Mouse (Mus musculus): ENCODE measurements around the gene Nckap5.

Gene Nckap5

GRCm38 (mm10) chr1:126547979-126548378, 282.6 kb downstream of the Nckap5 start:
- DNase-seq (ENCODE audit: low spot score) = no peak

DNA sequence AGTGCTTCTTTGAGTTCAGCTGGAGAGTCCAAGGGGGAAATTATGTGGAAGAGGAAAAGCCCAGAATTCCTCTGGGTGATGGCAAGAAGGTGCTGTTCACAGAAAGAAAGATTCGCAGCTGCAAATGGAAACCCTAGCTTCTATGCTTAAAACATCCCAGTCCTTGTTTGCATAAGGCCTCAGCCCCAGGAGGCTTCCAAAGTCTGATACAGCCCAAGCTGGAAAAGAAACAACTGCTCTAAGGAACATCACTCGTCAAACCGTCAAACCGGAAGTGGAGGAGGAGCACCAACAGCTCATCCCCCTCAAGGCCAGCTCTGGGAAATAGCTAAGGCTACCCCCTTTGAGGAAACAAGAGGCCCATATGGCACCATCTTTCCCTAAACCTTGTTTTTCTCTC, 286.1 kb downstream of the Nckap5 start:
- DNase-seq (ENCODE audit: low spot score) = no peak

GRCm38 (mm10) chr1:126537223-126537757, 293.3 kb downstream of the Nckap5 start:
- no peak for DNase-seq (ENCODE audit: low spot score)

- DNase-seq (ENCODE audit: low spot score) = no peak
Measured at GRCm38 (mm10) chr1:126535527-126535926, 295.1 kb downstream of the Nckap5 start.

DNA sequence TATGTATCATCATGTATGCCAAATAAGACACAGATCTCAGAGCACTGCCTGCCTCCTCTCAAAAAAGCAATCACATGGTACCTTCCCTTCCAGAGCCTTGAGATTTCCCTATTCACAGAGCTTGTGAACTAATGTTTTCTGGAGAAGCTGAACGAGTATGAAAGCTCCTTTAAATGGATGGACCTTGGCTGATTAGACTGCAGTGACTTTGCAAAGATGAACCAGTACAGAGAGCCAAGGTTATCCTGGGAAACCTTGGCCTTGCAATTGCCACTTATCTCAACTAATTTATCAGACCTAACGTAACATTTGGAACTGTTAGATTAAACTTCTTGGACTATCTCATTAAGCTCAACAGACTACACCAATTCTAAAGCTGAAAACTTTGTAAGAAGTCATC, 296.6 kb downstream of the Nckap5 start:
- no peak for DNase-seq (ENCODE audit: low spot score)

- no peak for DNase-seq (ENCODE audit: low spot score)
Measured at GRCm38 (mm10) chr1:126528043-126528598, 302.5 kb downstream of the Nckap5 start.

- no peak for DNase-seq (ENCODE audit: low spot score)
Measured at GRCm38 (mm10) chr1:126518067-126518466, 312.5 kb downstream of the Nckap5 start.

- DNase-seq (ENCODE audit: low spot score) = no peak
Measured at GRCm38 (mm10) chr1:126517427-126517826, 313.2 kb downstream of the Nckap5 start.

DNA sequence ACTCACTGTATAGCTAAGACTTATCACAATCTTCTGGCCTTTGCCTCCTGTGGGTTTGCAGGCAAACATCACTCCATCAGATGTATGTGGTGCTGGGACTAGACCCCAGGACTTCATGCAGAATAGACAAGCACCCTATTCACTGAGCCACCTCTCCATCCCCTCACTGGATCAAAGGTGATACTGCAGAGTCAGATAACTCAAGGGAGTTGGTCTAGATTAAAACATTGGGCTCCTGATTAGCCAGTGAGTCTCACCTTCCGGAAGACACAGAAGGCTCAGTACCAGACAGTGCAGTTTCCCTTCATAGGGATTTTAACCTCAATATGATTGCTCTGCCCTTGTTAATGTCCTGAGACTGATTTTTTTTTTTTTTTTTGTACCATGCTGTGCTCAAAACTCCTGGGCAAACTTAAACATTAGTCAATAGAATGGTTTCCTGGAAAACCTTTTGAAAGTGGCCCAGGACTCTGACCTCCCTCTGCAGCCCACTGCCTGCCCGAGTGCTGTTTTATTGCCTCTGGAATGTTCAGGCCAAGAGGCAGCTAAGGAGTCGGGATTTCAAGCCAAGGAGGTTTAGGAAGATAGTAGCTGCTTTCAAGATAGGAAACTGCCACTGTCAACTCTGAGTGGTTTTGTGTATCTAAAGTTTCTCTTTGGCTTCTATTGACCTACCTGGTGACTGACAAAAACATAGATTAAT, 315.4 kb downstream of the Nckap5 start:
- DNase-seq (ENCODE audit: low spot score) = no peak

- DNase-seq (ENCODE audit: low spot score) = no peak
Measured at GRCm38 (mm10) chr1:126511835-126512445, 318.7 kb downstream of the Nckap5 start.

DNA sequence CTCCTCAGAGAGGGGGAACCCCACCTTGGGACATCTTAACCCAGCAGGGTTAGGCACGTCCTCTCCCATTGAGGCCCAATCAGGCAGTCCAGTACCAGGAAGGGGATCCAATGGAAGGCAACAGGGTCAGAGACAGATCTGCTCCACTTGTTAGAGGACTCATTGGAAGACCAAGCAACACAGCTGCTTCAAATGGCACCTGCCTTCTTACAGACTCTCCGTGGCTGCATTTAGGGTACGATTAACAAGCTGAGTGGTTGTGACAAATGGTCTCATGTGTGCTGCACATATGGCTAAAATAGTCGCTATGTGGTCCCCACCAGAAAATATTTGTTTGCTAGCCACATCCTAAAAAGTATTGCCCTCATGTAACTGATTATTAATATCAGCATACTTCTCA, 325.9 kb downstream of the Nckap5 start:
- no peak for DNase-seq (ENCODE audit: low spot score)

DNA sequence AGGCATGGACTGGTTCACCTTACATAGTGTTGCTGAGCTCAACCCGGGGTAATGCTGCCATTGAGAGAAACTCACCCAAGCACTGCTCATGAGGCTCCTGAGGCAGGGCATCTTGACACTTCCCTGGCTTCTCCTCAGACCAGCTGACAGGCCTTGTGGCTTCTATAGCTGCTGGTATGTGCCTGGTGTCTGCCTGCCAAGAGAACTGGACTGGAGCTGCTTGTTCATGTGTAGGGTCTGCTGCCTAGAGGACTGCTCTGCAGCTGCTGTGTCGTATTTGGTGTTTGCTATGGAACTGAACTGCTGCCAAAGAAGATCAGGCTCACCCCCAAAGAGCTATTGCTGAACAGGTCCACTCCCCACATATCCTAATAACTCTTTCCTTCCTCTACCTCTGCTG, 327.9 kb downstream of the Nckap5 start:
- DNase-seq (ENCODE audit: low spot score) = no peak

DNA sequence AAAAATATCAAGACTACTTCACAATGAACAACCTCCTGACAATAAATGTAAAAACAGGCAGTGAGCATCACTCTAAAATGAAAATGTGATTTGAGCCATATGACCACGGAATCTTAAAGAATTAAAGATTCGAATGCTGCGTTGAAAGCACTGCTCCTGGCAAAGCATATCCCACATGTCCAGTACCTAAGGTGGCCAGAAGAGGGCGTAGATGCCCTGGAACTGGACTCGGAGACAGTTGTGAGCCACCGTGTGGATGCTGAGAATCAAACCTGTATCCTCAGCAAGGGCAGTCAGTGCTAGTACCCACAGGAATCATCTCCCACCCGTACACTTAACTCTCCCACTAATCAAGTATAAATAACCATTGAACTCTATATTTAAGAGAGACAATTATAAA, 333.9 kb downstream of the Nckap5 start:
- no peak for DNase-seq (ENCODE audit: low spot score)

DNA sequence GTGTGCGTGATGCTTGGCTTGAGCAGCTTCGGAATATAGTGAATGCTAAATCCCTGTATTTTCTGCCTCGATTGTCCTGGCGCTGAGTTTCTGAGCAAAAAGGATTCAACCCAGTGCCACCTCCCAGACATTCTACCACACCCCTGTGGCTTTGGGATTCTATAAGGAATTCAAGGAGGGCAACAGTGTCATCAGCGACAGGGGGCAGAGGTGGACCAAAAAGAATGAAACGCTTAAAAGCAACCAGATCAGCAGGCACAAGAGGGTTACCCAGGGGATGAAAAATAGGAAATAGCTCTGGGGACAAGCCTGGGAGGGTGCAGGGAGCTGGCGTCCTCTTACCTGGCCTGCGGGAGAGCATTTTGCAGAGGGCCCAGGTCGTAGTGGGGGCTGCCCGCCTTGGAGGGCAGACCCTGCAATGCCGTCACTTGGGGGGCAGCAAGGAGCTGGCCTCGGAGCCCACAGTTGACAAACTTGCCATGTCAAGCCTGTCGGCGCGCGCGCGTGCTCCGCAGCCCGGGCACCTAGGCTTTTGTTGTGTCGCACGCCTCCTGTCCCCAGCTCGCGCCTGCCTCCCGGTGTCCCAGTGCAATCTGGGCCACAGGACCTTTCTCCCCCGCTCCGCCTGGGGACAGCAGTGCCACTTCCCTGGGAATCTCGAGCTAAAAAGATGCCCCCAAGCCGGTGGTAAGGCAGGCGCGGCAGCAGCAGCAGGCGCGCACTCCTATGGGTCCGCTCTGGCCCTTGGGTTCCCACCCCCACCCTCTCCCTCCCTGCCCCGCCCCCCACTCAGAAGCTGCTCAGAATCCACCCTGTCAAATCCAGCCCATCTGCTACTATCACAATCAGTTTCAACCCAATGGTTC, 338.2 kb downstream of the Nckap5 start:
- DNase-seq (ENCODE audit: low spot score) = no peak

GRCm38 (mm10) chr1:126491412-126491811, 339.2 kb downstream of the Nckap5 start:
- no peak for DNase-seq (ENCODE audit: low spot score)

GRCm38 (mm10) chr1:126490256-126490655, 340.3 kb downstream of the Nckap5 start:
- no peak for DNase-seq (ENCODE audit: low spot score)

- no peak for DNase-seq (ENCODE audit: low spot score)
Measured at GRCm38 (mm10) chr1:126484664-126485087, 345.9 kb downstream of the Nckap5 start.

DNA sequence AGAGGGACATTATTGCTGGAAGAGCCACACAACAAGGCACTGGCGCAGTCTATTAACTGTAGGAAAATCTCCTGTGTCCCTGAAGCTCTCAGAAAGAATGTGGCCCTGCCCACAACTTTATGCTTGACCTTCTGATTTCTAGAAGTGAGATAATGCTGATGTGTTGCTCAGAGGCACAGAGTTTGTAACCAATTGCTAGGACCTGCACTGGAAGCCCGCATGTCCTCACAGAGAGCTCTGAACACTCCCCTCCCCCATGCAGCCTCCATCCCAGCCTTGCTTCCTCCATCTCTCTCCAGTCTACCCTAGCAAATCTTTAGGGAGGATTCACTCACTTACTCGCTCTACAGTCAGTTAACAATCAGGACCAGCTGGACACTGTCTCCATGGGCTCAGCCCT, 346.9 kb downstream of the Nckap5 start:
- no peak for DNase-seq (ENCODE audit: low spot score)

GRCm38 (mm10) chr1:126481459-126482228, 349.0 kb downstream of the Nckap5 start:
- no peak for DNase-seq (ENCODE audit: low spot score)

GRCm38 (mm10) chr1:126473044-126473443, 357.6 kb downstream of the Nckap5 start:
- DNase-seq (ENCODE audit: low spot score) = no peak

DNA sequence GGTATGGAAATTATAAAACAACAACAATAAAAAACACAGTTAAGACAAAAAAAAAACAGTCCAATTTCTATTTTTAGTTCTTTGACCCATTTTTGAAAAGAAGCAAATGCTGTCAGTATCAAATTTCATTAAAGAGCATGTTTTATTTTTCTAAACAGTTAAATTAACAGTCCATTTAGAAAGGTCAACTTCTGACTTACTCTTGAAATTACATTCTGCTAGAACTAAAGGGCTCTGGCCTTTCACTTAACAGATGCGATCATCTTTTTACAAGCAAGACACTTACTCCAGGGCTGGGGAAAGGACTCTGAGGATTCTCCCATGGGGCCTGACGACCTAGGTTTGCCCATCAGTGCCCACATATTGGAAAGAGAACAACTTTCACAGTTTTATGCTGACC, 359.2 kb downstream of the Nckap5 start:
- DNase-seq (ENCODE audit: low spot score) = no peak

DNA sequence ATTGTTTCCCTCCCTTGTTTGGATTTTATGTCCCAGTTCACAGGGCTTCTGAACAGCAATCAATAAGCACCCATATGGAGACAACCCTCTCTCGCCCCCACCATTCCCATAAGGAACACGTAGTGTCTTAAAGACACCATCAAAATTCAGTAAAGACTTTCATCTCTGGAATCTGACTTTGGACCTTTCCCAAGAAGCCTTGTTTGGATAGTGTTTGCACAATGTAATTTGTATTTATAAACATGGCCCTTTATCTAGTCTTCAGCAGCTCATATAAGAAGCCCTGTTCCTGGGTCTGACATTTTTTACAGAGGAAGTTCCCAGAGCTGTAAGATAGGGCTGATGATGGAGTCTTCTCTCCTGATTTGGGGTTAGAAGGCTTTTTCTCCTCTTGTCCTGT, 359.7 kb downstream of the Nckap5 start:
- DNase-seq (ENCODE audit: low spot score) = no peak
